Mouse (Mus musculus): ENCODE data around the gene Wdr91.

Wdr91 gene

GRCm38 (mm10) chr6:34910371-34911219 lies at the start of gene Wdr91:
Wdr91 (minus strand) TSS chr6:34910876.
- DNase-seq = peak; percentile 97

GRCm38 (mm10) chr6:34959131-34959530 lies 48.5 kb upstream of the Wdr91 start:
- DNase-seq = no peak

GRCm38 (mm10) chr6:34955862-34956241 lies 45.2 kb upstream of the Wdr91 start:
- DNase-seq = no peak

DNA sequence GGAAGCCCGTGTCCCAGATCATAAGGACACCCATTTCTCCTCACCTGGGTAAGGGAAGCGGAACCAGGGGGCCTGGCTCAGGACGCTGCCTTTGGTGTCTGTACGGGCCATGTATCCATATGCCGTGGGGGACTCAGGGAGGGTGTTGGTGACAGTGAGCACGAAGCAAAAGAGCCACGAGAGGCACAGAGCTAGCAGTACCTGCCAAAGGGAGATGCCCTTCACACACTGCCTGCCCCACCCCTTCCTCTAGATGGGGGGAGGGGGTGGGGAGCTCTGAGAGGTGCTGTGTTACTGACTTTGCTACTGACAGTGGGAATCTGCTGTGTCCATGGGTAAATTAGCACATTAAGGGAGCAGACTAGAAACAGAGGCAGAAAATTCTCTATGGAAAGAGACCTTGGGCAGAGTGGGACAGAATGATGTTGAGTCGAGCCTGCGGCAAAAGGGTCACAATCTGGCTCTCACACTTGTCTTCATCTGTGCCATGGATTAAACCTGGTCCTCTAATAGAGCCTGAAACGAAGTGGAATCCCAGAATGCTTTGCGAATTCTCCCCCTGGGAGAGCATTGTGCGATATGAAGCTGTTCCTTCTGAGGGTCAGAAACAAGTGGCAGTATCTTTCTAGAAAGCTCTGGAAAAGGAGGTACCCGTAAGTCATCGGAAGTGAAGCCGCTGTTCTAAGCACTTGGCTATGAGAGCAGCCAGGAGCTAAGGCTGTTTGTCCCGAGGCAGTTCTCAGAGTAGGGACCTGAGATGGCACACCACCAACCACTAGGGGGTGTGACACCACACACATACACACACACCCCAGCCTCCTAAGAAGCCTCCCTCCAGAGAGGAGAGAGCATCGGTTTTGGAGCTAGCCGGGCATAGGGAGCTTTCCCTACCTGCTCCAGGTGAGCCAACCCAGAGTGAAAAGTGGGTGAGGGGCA lies 44.5 kb upstream of the Wdr91 start:
- DNase-seq = peak; percentile 11

DNA sequence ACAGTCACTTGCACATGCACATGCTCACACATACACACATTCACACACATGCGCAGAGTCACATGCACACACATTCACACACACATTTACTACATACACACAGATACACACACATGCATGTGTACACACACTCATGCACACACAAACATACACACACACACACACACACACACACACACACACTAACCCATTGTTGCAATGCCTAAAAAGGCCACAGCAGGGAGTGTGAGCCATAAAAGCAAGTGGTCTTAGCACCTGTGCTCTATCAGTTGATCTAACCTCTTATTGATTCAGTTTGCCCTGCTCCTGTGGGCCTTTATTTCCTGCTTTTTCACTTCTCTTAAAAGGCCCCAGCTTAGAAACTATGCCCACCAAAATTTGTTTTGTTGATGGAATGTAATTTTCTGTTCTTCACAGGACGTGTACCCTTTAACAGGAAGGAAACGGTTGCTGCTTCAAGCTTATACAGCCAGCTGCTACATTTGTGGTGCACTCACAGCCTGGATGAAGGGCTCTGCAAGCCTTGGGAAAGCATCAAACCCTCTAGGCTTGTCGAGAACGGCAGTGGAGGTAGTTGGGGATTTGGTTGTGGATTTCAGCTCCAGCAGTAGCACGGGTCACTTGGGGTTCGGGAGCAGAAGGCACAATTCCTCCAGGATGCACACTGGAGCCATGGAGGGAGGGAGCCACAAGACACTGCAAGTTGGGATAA lies 41.4 kb upstream of the Wdr91 start:
- DNase-seq = no peak

- DNase-seq = no peak
These were observed 40.8 kb upstream of the Wdr91 start for GRCm38 (mm10) chr6:34951518-34951917.

GRCm38 (mm10) chr6:34948461-34948860 lies 37.8 kb upstream of the Wdr91 start:
- DNase-seq = no peak

- no peak for DNase-seq
These were observed 35.9 kb upstream of the Wdr91 start for GRCm38 (mm10) chr6:34946486-34947079.

GRCm38 (mm10) chr6:34943499-34943898 lies 32.8 kb upstream of the Wdr91 start:
- no peak for DNase-seq

DNA sequence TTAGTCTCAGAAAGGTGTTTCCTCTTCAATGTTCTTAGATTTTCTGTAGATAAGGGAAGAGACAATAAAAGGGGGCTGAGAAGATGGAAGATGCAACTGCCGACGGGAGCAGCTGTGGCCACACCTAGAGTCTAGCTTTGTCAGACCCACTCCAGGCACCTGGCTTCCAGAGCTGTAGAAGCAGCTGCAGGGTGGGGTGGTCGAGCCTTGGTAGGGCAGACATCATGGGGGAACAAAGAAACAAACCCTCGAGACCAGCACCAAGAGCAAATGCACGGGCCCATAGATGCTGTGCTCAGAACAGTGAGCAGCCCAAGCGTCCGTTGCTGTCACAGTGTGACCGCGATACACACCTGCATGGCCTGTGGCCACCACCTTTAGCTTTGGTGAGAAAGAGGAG lies 31.8 kb upstream of the Wdr91 start:
- DNase-seq = no peak

DNA sequence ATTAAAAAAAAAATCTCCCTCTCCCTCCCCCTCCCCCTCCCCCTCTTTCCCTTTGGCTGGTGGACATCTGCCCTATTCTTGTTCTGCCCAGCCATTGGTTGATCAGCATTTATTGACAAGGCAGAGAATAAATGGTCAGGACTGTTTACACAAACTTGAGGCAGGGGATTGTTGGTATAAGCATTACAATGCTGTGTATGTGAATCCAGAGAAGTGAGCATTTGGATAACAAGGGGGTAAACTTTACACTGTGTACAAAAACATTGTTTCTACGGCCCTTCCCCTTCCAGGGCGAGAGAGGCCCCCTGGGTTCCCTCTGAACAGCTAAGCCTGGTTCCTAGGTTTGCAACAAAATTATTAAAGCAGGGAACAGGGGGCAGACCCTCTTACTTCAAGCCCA lies 30.8 kb upstream of the Wdr91 start:
- DNase-seq = no peak

GRCm38 (mm10) chr6:34939451-34939850 lies 28.8 kb upstream of the Wdr91 start:
- DNase-seq = no peak

DNA sequence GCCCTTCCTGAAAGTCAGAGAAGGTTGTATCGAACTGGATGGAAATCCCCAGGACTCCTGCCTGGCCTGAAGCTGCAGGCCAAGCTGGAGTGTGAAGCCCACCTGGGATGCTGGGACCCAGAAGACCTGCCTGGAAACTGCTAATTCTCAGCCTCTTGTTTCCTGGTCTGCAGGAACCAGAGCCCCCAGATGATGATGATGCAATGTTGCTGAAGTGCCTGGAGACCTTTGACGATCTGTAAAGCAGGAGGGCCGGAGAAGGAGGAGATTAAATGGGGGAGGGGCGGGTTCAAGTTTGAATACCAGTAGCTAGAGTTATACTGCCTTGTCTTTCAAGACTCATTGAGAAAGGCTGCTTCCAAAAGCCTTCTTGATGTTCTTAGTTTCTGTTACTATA lies 28.3 kb upstream of the Wdr91 start:
- no peak for DNase-seq

GRCm38 (mm10) chr6:34938280-34938928 lies 27.7 kb upstream of the Wdr91 start:
- DNase-seq = no peak

GRCm38 (mm10) chr6:34936743-34937142 lies 26.1 kb upstream of the Wdr91 start:
- DNase-seq = no peak

DNA sequence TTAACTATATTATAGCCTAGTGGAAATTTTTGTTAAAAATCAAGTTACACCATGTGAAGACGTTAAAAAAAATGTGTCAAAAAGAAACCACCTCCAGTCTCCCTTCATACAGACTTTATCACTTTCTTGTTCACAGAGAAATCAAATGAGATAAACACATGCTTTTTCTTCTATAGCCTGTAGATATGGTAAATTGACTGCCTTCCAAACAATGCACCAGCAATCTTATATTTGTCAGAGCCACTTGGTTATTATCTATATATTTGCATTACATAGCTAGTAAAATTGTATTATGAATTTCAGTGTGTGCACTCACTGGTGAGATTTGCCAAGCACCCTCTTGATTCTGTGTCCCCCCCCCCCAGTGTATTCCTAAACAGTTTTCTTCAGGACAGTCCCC lies 22.0 kb upstream of the Wdr91 start:
- DNase-seq = no peak

DNA sequence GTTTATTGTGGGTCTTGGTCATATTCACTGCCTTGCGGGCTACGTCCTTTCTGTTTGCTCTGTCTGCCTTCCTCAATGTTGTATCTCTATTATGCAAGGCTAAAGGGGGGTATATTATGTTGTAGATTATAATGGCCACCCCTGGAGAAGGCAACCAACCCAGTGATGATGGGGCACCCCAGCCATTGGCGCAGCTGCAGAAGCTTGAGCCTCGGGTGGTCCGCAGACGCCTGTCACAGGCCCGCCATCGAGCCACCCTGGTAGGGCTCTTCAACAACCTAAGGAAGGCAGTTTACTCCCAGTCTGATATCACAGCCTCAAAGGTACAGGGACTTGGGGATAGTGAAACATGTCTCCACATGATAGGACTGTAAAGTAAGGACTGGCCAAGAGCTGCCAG lies 16.9 kb upstream of the Wdr91 start:
- no peak for DNase-seq

GRCm38 (mm10) chr6:34927156-34927555 lies 16.5 kb upstream of the Wdr91 start:
- peak; percentile 77 for DNase-seq

DNA sequence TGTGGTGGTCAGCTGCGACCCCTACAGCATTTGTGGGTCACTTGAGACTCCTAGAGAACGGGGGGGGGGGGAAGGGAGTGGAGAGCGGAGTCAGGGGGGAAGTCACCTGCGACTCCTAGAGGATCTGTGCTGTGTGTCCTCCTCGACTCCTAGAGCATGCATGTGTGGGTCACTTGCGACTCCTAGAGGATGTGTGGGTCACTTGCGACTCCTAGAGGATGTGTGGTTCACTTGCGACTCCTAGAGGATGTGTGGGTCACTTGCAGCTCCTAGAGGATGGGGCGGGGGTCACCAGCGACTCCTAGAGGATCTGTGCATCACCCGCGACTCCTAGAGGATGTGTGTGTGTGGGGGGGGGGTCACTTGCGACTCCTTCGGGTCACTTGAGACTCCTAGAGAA lies 11.3 kb upstream of the Wdr91 start:
- peak; percentile 73 for DNase-seq

GRCm38 (mm10) chr6:34920631-34921030 lies 10.0 kb upstream of the Wdr91 start:
- DNase-seq = no peak

GRCm38 (mm10) chr6:34919956-34920355 lies 9.3 kb upstream of the Wdr91 start, which contains the start of gene Stra8:
Stra8 (plus strand) TSS chr6:34920163.
- DNase-seq = no peak

DNA sequence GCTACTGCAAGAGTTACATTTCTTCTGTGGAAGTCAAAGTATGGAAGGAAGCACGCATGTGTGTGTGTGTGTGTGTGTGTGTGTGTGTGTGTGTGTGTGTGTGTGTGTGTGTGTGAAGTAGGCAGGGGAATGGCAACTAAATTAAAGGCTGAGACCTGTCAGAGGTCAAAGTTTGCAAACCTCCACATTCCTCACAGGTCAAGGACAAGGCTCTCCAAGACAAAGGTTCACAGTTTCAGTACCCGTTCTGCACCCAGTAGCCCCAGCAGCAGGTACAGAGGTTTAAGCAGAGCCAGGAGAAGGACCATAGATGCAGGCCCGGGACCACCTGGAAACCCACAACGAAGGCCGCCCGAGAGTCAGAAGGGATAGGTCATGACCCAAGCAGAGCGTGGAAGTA lies 8.5 kb upstream of the Wdr91 start:
- DNase-seq = no peak

Measured in kidney, postnatal 14 days (tissue).